Mouse (Mus musculus) large intestine, adult 2 months (tissue): ENCODE data around the gene Ddr2. TPM values are rescaled to one million over a fixed set of nuclear protein-coding genes. Genes with fewer than 3 reads are reported as not detected.

Experiments
- DNase-seq: peaks from one replicate; pipeline ENCODE4 v3.0.0-alpha.2; 2012; ENCODE audit warnings: low read depth, low spot score
- WGBS: fragments of 180-500 bp; shearing (Covaris S2); methylation state at CpG from one replicate; pipeline ENCODE4 v1.1.7; 2018; 5-methylcytosine and 5-hydroxymethylcytosine counted together
- polyA plus RNA-seq: library from polyadenylated mRNA; depleted of rRNA; stranded (reverse); fragments of >200 nt; gene quantifications from 2 replicates; pipeline ENCODE4 v1.2.3, GENCODE M21; 2012

The Ddr2 gene
- polyA plus RNA-seq, 1 experiment: 4.7 TPM

GRCm38 (mm10) chr1:169968792-169969515 lies 141.6 kb downstream of the Ddr2 start, which contains the start of gene Hsd17b7:
Gene Hsd17b7 (minus strand): TSS chr1:169969241.
- WGBS: under 1% methylated on average over 48 of the region's 48 CpGs
- peak; percentile 92 for DNase-seq

DNA sequence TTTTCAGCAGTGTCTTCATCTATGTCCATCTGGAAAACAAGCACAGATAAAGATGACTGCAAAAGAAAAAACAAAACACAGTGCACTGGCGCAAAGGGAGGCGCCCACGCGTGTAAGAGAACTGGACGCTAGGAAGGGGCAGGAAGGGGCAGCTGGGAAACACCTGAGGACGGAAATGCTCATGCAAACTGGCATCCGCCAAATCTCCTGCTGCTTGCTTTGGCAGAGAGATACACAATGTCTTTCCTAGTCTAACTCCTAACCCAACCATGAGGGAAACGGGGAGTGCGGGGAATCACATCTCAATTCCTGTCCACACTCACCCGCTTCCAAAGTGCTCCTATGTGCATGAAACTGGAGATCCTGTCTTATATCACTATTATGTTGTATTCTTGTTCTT lies 157.5 kb downstream of the Ddr2 start:
- DNase-seq: no peak
- WGBS: 94% methylated on average over 10 of the region's 10 CpGs

DNA sequence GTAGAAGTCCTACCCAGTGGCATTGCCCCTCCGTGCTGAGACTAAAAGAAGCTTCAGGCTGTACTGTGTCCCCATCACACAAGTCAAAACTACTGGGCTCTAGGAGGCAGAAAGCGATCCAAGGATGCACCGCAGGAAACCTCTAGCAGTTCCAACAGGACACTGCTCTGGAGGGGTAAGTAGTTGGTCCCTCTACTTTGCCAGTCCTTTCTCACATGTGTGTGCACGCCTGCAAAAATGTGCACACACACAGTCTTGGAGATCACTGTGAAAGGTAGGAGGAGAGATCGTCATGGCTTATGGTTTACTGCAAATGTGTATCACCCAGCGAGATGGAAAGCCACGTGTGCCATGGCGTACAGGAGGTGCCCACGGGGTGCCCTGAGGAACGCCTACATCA lies 157.9 kb downstream of the Ddr2 start:
- WGBS: 95% methylated on average over 10 of the region's 10 CpGs
- no peak for DNase-seq

GRCm38 (mm10) chr1:169951561-169951960 lies 159.0 kb downstream of the Ddr2 start:
- 96% methylated on average over 6 of the region's 6 CpGs for WGBS
- DNase-seq: no peak

DNA sequence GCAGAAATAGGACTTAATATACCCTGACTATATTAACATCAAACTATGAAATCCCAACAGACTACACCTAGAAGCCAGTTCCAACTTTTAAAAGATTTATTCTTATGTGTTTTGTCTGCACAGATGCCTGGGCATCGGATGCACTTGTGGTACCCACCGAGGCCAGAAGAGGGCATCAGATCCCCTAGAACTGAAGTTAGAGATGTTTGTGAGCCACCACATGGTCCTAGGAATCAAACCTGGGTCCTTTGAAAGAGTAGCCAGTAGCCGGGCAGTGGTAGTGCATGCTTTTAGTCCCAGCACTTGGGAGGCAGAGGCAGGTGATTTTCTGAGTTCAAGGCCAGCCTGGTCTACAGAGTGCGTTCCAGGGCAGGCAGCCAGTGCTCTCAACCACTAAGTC lies 159.9 kb downstream of the Ddr2 start:
- no peak for DNase-seq
- 97% methylated on average over 4 of the region's 4 CpGs for WGBS

GRCm38 (mm10) chr1:169949981-169950380 lies 160.6 kb downstream of the Ddr2 start:
- no peak for DNase-seq
- WGBS: 64% methylated on average over 7 of the region's 7 CpGs

GRCm38 (mm10) chr1:169948866-169949265 lies 161.7 kb downstream of the Ddr2 start:
- 67% methylated on average over 7 of the region's 7 CpGs for WGBS

GRCm38 (mm10) chr1:169948280-169948679 lies 162.3 kb downstream of the Ddr2 start:
- WGBS: 68% methylated on average over 7 of the region's 7 CpGs
- no peak for DNase-seq

More at GRCm38 (mm10) chr1:169948866-169949265, 161.7 kb downstream of the Ddr2 start:
- DNase-seq: no peak

DNA sequence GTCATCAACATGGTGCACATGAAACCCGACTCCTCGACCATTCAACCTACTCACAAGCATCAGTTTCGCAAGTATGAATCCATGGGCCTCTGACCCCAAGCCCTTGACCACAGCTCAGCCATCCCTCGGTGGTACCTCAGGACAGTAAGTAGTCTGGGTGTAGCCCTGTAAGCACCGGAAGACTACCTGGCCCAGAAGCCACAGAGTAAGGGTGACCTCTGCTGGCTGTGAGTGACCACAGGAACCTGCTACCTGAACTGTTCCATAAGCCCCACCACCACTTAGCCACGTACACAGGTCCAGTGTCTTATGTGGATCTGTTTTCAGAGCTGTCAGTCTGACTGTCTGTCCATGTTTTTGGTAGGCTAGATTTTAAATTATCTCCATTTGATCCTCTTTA lies 162.9 kb downstream of the Ddr2 start:
- 78% methylated on average over 6 of the region's 6 CpGs for WGBS
- no peak for DNase-seq

- no peak for DNase-seq
- WGBS: 85% methylated on average over 3 of the region's 3 CpGs
Measured at GRCm38 (mm10) chr1:169946004-169946403, 164.6 kb downstream of the Ddr2 start.

- no peak for DNase-seq
- WGBS: 5% methylated on average over 2 of the region's 2 CpGs
Measured at GRCm38 (mm10) chr1:169939345-169939744, 171.2 kb downstream of the Ddr2 start.

GRCm38 (mm10) chr1:169934005-169934725 lies 176.4 kb downstream of the Ddr2 start:
- 38% methylated on average over 16 of the region's 16 CpGs for WGBS
- no peak for DNase-seq

DNA sequence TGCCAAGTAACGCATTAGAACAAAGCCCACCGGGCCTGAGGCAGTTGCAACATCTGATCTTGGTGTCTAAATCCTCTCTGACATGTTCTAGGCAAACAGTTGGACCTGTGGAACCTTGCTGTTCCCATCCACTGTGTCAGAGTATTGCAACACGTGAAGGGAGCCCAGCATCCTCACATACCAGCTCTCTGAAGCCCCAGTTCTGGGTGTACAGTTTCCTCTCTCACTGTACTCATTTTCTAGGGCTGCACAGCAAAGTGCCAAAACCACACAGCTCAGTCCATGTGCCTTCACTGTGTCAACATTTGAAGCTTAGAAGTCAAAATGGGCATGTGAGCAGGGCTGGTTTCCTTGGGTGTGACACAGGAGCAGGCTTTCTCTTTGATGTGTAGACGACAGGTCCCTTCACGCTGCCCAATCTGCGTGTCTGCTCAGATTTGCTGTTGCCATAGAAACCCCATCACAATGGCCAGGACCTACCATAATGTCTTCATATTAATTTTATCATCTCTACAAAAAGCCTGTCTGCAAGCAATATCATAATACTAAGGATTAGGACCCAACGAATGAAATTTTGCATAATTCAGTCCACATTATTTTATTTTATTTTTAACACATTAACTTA lies 178.3 kb downstream of the Ddr2 start:
- 61% methylated on average over 7 of the region's 7 CpGs for WGBS
- DNase-seq: no peak

- no peak for DNase-seq
- WGBS: 65% methylated on average over 7 of the region's 7 CpGs
Measured at GRCm38 (mm10) chr1:169931698-169932097, 178.9 kb downstream of the Ddr2 start.

- WGBS: 31% methylated on average over 12 of the region's 12 CpGs
- no peak for DNase-seq
Measured at GRCm38 (mm10) chr1:169928454-169928971, 182.0 kb downstream of the Ddr2 start, which contains the start of gene Ccdc190. Gene Ccdc190 (plus strand): TSS chr1:169928648.

DNA sequence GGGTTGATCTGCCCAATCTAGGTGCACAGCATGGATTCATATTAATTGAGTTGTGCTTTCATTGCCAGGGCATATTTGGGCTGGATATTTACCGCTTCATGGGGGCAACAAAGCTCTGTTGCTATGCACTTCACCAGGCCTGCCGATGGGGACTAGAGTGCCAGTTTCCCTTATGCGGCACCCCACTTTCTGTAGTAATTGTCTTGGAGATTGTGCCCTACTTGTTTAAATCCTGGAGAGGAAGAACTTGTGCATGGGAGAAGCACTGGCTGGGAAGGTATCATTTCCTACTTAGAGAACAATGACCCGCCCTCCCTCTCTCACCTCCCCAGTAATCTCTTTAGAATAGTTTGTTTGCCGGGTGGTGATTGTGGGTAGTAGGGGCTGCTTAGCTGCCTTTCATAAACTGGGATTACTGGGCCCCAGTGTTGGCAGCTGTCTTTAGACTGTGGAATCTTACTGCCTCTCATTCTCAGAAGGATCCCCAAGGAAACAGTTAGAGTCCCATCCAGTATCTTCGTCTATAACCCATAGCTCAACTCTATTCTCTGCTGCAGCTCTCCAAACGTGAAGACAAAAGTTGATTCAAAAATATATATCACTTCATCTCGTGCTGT lies 182.7 kb downstream of the Ddr2 start:
- no peak for DNase-seq
- 53% methylated on average over 8 of the region's 8 CpGs for WGBS

DNA sequence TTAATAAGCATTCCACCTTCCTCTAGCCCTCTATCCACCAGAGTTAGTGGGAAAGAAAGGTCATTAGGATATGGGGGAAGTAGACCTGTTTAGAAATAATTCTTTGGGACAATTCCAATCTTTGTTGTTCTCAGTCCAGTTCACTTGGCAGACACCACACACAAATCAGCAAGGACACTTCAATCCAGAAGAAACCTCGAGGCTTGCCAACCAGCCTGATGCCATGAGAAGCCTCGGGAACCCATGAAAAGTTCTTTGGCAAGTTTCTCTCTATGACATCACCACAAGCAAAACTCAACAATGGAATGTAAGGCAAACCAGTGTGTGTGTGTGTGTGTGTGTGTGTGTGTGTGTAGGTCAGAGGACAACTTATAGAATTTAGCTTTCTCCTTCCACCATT lies 186.0 kb downstream of the Ddr2 start:
- WGBS: 42% methylated on average over 2 of the region's 2 CpGs
- DNase-seq: no peak
